Mouse (Mus musculus) layer of hippocampus, adult 2 months (tissue): ENCODE measurements around the gene Scn8a. TPM values are rescaled to one million over a fixed set of nuclear protein-coding genes. Genes with fewer than 3 reads are reported as not detected.

ENCODE experiments used
- DNase-seq, 2 experiments: peaks; one replicate each; pipeline ENCODE4 v3.0.0; 2022; ENCODE audit warnings: low spot score in 2 of 2
- H3K27ac ChIP-seq: fragments of 200-600 bp; 2 replicates; pipeline ENCODE4 v1.8.1; 2022
- H3K4me3 ChIP-seq: fragments of 200-600 bp; 2 replicates; pipeline ENCODE4 v1.8.1; 2022; ENCODE audit warnings: mild to moderate bottlenecking
- CTCF ChIP-seq: fragments of 200-600 bp; conservative IDR thresholded peaks from 2 replicates; pipeline ENCODE4 v1.8.1; 2022; ENCODE audit warnings: antibody characterized with exemption, mild to moderate bottlenecking, moderate library complexity
- total RNA-seq, 2 experiments: library from RNA; stranded (reverse); gene quantifications; 2 replicates each; pipeline ENCODE4 v1.2.3; 2021

Gene Scn8a
- total RNA-seq, 2 experiments from 2014 or later, result 245 to 263 TPM

DNA sequence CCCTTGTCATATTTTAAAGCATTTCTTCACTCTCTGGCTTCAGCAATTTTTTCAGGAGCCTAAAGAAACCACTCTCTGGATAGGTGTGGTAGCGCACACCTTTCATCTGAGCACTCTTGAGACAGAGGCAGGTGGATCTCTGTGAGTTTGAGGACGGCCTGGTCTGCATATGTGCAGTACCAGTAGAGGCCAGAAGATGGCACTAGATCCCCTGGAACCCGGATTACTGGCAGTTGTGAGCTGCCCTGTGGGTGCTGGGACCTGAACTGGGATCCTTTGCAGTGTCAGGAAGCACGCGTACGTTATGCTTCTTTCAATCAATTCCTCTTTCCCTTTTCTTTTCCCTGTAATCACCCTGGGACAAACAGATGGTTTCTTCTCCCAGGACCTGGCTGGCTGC, 22.5 kb upstream of the Scn8a start:
- TF ChIP-seq CTCF, result peak; percentile 65
- Histone ChIP-seq H3K4me3 (no peak overlapping the region), H3K27ac (no peak overlapping the region)
- DNase-seq, result no peak

DNA sequence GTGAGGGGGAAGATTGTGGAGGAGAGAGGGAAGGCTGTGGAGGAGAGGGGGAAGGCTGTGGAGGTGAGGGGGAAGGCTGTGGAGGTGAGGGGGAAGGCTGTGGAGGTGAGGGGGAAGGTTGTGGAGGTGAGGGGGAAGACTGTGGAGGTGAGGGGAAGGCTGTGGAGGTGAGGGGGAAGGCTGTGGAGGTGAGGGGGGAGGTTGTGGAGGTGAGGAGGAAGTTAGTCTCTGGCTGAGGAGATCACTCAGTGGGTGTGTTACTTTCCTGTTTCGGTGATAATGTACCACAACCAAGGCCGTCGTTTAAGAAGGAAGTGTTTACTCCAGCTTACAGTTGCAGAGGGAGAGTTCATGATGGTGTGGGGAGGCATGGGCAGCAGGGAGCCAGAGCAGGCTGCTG, 12.1 kb upstream of the Scn8a start:
- H3K27ac ChIP-seq, result no peak overlapping the region
- H3K4me3 ChIP-seq, result no peak overlapping the region
- TF ChIP-seq CTCF, result no peak
- DNase-seq, result no peak

DNA sequence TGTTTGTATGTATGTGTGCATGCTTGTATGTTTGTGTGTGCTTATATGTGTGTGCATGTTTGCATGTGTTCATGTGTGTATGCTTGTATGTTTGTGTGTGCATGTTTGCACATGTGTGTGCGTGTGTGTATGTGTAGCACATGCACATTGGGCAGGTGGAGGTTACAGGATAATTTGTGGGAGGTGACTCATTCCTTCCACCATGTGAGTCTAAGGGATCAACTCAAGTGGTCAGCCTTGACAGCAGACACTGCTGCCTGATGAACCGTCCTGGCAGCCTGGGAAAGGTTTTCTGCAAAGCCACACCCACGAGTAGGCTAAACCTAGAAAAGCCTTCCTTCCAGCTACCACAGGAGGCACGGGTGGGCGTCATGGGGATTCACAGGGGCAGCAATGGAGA, 8.8 kb upstream of the Scn8a start:
- TF ChIP-seq CTCF, result no peak
- no peak for DNase-seq
- Histone ChIP-seq H3K27ac (no peak overlapping the region), H3K4me3 (no peak overlapping the region)

DNA sequence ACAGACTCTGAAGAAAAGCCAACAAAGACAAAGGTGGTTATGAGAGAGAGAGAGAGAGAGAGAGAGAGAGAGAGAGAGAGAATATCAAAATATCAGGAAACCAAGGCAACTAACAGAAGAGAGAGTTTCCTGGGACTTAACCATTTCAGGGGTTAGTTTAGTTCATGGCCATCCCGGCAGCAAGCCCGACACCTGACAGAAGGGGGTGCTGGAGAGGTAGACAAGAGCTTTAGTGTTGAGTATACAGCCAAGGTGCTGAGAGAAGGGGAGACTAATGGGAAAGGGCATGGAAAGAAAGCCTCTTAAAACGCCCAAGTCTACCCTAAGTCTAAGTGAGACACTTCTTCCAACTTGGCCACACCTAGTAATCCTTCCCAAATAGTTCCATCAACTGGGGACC, 4.1 kb upstream of the Scn8a start:
- no peak for DNase-seq

DNA sequence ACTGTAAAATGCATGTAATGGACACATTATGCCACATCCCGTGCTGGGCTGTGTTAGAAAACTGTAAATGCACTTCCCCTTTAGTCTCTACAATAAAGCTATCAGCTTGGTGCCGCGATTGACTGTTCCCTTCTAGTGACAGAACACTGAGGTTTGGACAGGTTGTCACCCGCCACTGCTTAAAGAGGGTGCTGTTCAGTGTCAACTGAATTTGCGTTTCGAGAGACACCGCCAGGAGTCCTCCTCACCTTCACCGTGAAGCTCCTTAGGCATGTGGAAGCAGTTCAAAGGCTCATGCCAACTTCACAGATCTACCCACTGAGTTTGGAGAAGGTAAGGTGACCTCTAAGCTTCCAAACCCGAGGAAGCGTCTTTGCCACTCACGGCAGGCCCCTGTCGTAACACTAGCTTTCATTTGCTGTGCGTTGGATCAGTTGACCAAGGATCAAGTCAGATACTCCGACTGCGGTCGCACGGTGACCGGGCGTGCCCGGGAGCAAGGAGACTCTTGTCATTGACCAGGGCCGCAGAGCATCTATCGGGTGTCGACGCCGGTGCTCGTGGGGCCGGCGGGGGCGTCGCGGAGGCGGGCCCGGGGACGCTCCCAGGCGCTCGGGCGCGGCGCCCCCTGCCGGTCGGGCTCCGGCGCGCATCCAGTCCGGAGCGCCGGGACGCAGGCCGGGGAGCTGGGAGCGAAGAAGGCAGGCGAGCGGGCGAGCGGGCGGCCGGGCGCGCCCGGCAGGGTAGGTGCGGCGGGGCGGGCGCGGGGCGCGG, 530 bp downstream of the Scn8a start:
- H3K4me3 ChIP-seq, result peak overlapping the region; percentile 70
- peak; percentile 63 to 82 for DNase-seq
- TF ChIP-seq CTCF, result peak; percentile 65
- H3K27ac ChIP-seq, result peak overlapping the region; percentile 96

More for the DNA sequence above, 4.1 kb upstream of the Scn8a start:
- Histone ChIP-seq H3K27ac (no peak overlapping the region), H3K4me3 (no peak overlapping the region)
- peak; percentile 46 for TF ChIP-seq CTCF

DNA sequence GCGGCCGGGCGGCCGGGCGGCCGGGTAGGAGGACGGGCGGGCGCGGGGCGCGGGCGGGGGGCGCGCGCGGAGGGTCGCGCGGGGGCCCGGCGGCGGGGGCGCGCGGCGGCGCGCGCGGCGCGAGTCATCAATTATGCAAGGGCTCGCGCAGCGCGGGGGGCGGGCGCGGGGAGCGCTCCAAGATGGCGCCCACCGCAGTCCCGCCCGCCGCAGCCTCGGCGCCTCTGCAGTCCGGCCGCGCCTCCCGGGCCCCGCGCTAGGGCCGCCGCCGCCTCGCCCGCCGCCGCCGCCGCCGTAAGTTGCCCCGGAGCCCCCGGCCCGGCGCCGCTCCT, 1.1 kb downstream of the Scn8a start:
- peak overlapping the region; percentile 86 for H3K4me3 ChIP-seq
- no peak for TF ChIP-seq CTCF
- H3K27ac ChIP-seq, result peak overlapping the region; percentile 98
- peak in 1 of 2 experiments; percentile 69 for DNase-seq

DNA sequence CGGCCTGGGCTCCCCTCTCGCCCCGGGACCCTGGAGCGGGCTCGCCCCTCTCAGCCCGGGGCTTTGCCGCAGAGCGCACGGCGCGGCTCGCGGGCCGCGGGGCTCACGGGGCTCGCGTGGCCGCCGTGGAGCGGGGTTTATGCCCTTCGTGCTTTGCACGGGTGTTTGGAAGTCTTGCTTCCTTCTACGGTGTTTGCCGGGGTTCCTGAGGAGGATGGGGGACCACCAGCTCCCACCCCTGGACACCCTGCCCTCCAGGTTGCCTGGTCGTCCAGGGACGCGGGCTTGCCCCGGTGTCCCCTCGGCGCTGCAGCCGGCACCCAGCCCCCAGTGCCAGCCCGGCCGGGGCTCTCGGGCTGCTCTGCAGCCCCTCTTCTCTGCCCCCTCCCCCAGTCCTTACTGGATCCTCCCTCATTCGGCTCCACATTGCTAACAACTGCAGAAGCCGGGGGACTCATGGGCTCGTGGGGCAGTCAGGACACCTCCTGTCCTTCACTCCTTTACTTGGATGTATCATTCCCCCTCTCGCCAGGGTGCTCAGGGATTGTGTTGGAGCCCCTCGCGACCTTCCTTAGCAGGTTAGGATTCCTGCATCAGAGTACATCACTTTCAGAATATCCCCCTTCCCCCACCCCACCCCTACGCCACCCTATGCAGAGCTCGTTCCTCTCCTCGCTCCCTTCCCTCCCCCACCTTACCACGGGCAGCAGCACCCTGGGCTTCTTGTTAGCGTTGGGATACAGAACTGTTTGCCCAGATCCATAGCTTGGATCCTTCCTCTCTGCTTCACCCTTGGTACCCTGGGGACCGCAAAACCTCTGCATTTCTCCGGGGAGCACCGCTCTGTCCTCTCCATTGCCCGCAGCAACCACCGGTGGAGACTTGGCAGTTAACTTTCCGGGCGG, 1.7 kb downstream of the Scn8a start:
- peak in 1 of 2 experiments; percentile 46 for DNase-seq
- Histone ChIP-seq H3K27ac (peak overlapping the region; percentile 98), H3K4me3 (peak overlapping the region; percentile 86)
- no peak for TF ChIP-seq CTCF

DNA sequence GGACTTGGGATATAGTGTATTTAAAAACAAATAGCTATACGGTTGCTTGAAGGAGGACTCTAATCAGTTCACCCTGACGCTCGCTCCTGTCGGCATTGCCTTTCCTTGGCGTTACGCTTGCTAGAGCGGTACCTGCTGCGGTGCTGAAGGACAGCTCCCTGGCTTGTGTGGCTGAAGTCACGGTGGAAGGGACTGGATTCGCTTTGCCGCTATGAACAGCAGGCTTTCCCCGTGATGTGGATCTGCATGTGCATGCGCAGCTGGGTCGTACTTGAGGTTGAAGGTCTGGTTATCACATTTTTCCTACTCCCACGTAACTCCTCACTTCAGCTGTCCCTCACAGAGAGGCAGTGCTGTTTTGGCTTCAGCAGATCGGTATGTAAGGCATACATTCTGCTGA, 3.5 kb downstream of the Scn8a start:
- H3K27ac ChIP-seq, result peak overlapping the region; percentile 98
- no peak for TF ChIP-seq CTCF
- peak; percentile 23 to 41 for DNase-seq
- peak overlapping the region; percentile 86 for H3K4me3 ChIP-seq

DNA sequence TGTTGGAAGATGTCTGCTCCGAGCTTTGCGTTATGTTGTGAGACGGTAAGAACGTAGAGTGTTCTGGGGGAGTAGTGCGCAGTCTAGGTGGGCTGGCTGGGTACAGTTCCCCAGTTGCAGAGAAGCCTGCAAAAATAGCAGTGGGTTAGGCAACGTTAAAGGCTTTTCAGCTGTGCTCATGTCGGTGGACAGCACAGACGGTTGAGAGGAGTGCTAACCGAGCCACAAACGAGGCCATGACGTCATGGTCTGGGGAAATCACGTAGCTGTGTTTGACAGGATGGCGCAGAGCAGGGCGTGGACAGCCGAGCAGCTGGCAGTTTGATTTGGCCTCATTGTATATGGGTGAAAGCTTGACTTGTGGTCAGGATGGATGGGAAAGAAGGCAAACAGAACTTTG, 9.4 kb downstream of the Scn8a start:
- H3K4me3 ChIP-seq, result no peak overlapping the region
- H3K27ac ChIP-seq, result 0 out of 2 replicates have a peak overlapping the region, but pooled peaks have one; percentile 2
- TF ChIP-seq CTCF, result no peak
- no peak for DNase-seq

DNA sequence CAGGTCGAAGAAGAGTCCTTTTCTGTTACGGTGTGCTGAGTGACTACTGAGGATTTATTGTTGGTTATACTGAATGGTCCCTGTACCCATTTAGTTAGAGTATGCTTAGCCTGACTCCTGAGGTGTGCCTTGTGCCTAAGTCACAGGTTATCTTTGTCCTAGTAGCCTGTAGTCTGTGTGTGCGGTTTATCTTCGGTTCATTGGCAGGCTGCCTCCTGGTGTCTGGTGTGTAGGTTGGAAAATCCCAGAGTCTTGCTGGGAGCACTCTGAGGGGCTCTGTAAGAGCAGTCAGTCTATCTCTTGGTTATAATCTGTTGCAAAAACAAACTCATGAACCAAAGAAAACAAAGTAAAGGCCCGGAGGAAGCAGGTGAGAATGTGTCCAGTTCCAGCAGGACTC, 11.7 kb downstream of the Scn8a start:
- DNase-seq, result no peak
- no peak overlapping the region for H3K4me3 ChIP-seq
- TF ChIP-seq CTCF, result peak; percentile 19; the same call in 1 of the 2 replicates
- H3K27ac ChIP-seq, result no peak overlapping the region

DNA sequence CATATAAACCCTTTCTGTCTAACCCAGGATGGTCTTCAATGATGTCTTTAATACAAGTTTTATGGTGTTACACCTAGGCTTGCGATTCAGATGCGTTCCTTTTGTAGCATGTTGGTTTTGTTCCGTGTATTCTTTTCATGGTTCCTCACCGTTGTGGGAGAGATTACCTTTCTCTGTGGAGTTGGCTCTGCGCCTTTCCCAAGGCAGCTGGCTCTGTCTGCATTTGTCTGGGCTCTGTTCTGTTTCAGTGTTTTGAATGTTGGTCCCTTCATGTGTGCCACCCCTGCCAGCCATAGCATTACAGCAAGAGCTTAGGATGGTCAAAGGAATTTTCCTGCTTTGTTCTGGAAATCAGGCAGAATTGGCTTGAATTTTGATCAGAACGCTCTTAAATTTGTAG, 14.8 kb downstream of the Scn8a start:
- DNase-seq, result no peak
- no peak for TF ChIP-seq CTCF
- peak overlapping the region; percentile 48; the same call in 1 of the 2 replicates for H3K27ac ChIP-seq
- H3K4me3 ChIP-seq, result no peak overlapping the region

DNA sequence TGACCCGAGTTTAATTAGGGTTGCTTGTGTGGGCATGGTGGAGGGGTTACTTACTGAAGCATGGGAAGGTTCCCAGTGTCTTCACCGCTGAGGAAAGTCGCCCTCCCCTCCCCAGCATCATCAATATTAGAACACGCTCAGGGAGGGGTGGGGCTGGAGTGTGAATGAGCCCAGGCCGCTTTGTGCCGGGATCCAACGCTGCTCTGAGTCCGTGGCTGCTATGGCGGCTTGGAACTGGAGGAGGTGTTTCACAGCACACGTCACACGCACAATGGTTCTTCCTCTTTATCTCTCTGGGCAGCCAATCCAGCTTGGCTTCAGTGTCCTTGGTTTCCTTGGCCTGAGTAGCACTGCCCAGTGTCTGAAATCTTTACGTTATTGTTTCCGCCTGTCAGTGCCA, 22.3 kb downstream of the Scn8a start:
- no peak overlapping the region for H3K4me3 ChIP-seq
- TF ChIP-seq CTCF, result no peak

DNA sequence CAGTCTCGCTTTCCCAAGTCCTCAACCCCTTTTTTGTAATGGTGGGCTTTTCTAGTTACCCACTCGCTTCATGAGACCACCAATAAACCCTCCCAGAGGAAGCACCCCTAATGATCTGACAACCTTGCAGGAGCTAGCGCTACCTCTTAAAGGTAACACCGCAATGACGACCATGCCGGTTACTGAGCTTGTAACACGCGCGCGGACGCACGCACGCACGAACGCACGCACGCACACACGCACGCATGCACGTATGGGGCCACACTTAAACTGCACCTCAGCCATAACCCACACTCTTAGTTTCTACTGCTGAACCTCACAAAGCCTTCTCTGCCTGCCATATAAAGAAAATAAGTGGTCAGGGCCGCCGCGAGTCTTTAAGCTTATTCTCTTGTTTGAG, 26.8 kb downstream of the Scn8a start:
- TF ChIP-seq CTCF, result no peak
- Histone ChIP-seq H3K4me3 (no peak overlapping the region), H3K27ac (no peak overlapping the region)
- no peak for DNase-seq

More for the DNA sequence above, 22.3 kb downstream of the Scn8a start:
- no peak for DNase-seq
- no peak overlapping the region for H3K27ac ChIP-seq
